13 mouse cellular contexts compared by ENCODE assay signal in the genomic region with DNA sequence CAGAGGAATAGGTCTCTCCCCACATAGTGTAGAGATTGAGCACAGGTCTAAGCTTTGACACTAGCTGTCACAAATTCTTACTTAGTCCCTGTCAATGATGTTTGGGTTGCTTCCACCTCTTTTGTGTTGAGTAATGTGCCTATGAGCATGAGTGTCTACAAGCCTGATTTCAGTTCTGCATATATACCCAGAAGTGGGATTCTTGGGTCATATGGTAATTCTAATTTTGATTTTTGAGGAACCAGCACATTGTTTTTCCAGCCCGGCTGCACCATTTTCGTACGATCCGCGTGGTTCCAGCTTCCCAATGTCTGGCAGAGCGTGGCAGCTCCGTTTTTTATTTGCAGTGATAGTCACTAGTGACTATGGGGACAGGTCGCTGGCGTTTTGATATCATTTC. TPM values are rescaled to one million over a fixed set of nuclear protein-coding genes. Genes with fewer than 3 reads are reported as not detected.
DNase-seq lines count a peak whose midpoint lies in the region; ATAC-seq and TF ChIP-seq lines count a peak whose summit lies in the region.
"Had no signal": no experiment of that assay in that cellular context is flagged by ENCODE, and none has a peak within 500 bp of the region (broad histone marks: within the 10 kb centered on the region; RNA-seq: fewer than 3 reads in every experiment).

No protein-coding gene starts in this region.

- H3K4me1 ChIP-seq in hindbrain, postnatal 0 days (ENCODE audit: insufficient read depth, low read length) = peaks cover 6% of the 10 kb centered on the region; the same call in 1 of the 2 replicates
- H3K4me1 ChIP-seq in hindbrain, embryonic 12.5 days = peaks cover 13% of the 10 kb centered on the region
- peaks cover 4% of the 10 kb centered on the region; the same call in 1 of the 2 replicates for H3K4me1 ChIP-seq in lung, postnatal 0 days (ENCODE audit: insufficient read depth, low read depth, low read length)
- peaks cover 4% of the 10 kb centered on the region; the same call in 1 of the 2 replicates for H3K4me1 ChIP-seq in lung, adult 2 months (ENCODE audit: control insufficient read depth, insufficient read depth, low read length)
- peaks cover 7% of the 10 kb centered on the region; the same call in 1 of the 2 replicates for H3K4me1 ChIP-seq in embryonic facial prominence, embryonic 14.5 days (ENCODE audit: control insufficient read depth, insufficient read depth, low read length)
- peaks cover 26% of the 10 kb centered on the region for H3K4me1 ChIP-seq in forebrain, embryonic 15.5 days

- no peaks in the 10 kb centered on the region for H3K36me3 ChIP-seq in hindbrain, postnatal 0 days (ENCODE audit: insufficient read depth, low read length)
- no peaks in the 10 kb centered on the region for H3K36me3 ChIP-seq in hindbrain, embryonic 12.5 days
- no peaks in the 10 kb centered on the region for H3K36me3 ChIP-seq in lung, postnatal 0 days (ENCODE audit: insufficient read depth, low read length)
- peaks cover 10% of the 10 kb centered on the region for H3K36me3 ChIP-seq in embryonic facial prominence, embryonic 14.5 days (ENCODE audit: control insufficient read depth, insufficient read depth, low read length)
- peaks cover 4% of the 10 kb centered on the region; the same call in 1 of the 2 replicates for H3K36me3 ChIP-seq in macrophage (ENCODE audit: inconsistent target)
- peaks cover 2% of the 10 kb centered on the region; the same call in 1 of the 2 replicates for H3K36me3 ChIP-seq in forebrain, embryonic 15.5 days

- H3K4me2 ChIP-seq in hindbrain, postnatal 0 days (ENCODE audit: low read depth, low read length) = peak overlapping the region; percentile 81; the same call in 1 of the 2 replicates
- no peak overlapping the region for H3K4me2 ChIP-seq in hindbrain, embryonic 12.5 days (replicated peaks)
- no peak overlapping the region for H3K4me2 ChIP-seq in lung, postnatal 0 days (replicated peaks; ENCODE audit: low read depth, low read length)
- H3K4me2 ChIP-seq in embryonic facial prominence, embryonic 14.5 days (ENCODE audit: low read depth, low read length) = peak overlapping the region; percentile 26; the same call in 1 of the 2 replicates
- H3K4me2 ChIP-seq in forebrain, embryonic 15.5 days (replicated peaks) = no peak overlapping the region

- no peak overlapping the region for H3K9ac ChIP-seq in hindbrain, postnatal 0 days (replicated peaks; ENCODE audit: low read length)
- H3K9ac ChIP-seq in hindbrain, embryonic 12.5 days = no peak overlapping the region
- no peak overlapping the region for H3K9ac ChIP-seq in lung, postnatal 0 days (replicated peaks; ENCODE audit: low read depth)
- no peak overlapping the region for H3K9ac ChIP-seq in embryonic facial prominence, embryonic 14.5 days (ENCODE audit: low read depth, low read length)
- no peak overlapping the region for H3K9ac ChIP-seq in forebrain, embryonic 15.5 days (replicated peaks)
- H3K9ac ChIP-seq: limb, embryonic 15.5 days had no signal

- no peak for ATAC-seq in hindbrain, postnatal 0 days
- ATAC-seq in hindbrain, embryonic 12.5 days (ENCODE audit: low FRiP score) = no peak
- ATAC-seq in lung, postnatal 0 days = no peak
- ATAC-seq in embryonic facial prominence, embryonic 14.5 days (ENCODE audit: low read depth) = no peak
- ATAC-seq in forebrain, embryonic 15.5 days (replicated peaks) = no peak

- TF ChIP-seq CTCF in hindbrain, postnatal 0 days (IDR thresholded peaks at IDR 0.05; ENCODE audit: low read depth) = no peak
- no peak for TF ChIP-seq CTCF in lung, postnatal 0 days (IDR thresholded peaks at IDR 0.05)
- no peak for TF ChIP-seq CTCF in lung, adult 2 months (IDR thresholded peaks at IDR 0.05; ENCODE audit: insufficient read depth, low read length)

- no peak for DNase-seq in hindbrain, postnatal 0 days (ENCODE audit: low spot score)
- DNase-seq in lung, postnatal 0 days (ENCODE audit: low spot score) = peak; percentile 39
- DNase-seq in lung, adult 2 months = no peak
- no peak for DNase-seq in embryonic facial prominence, embryonic 14.5 days (ENCODE audit: low spot score)
- DNase-seq in ovary, postnatal 10 days (ENCODE audit: low spot score) = no peak
- DNase-seq: adrenal gland, postnatal 36 days; cerebellum, adult 11 months; kidney, adult 11 months; retina, postnatal 1 day had no signal

- no peaks in the 10 kb centered on the region for H3K27me3 ChIP-seq in hindbrain, postnatal 0 days (ENCODE audit: insufficient read depth, low read length)
- no peaks in the 10 kb centered on the region for H3K27me3 ChIP-seq in hindbrain, embryonic 12.5 days
- no peaks in the 10 kb centered on the region for H3K27me3 ChIP-seq in lung, postnatal 0 days (replicated peaks; ENCODE audit: insufficient read depth, low read length)
- H3K27me3 ChIP-seq in embryonic facial prominence, embryonic 14.5 days (replicated peaks; ENCODE audit: control insufficient read depth, insufficient read depth, low read length) = no peaks in the 10 kb centered on the region
- H3K27me3 ChIP-seq in forebrain, embryonic 15.5 days = no peaks in the 10 kb centered on the region
- H3K27me3 ChIP-seq: limb, embryonic 15.5 days had no signal

- no peak for TF ChIP-seq EP300 in lung, postnatal 0 days (IDR thresholded peaks at IDR 0.05)

- peaks cover 77% of the 10 kb centered on the region for H3K79me2 ChIP-seq in macrophage (ENCODE audit: inconsistent target)

- no peak overlapping the region for H3K4me3 ChIP-seq in hindbrain, postnatal 0 days (ENCODE audit: low read length)
- H3K4me3 ChIP-seq in hindbrain, embryonic 12.5 days = no peak overlapping the region
- H3K4me3 ChIP-seq in lung, postnatal 0 days (ENCODE audit: low read depth, low read length) = no peak overlapping the region
- no peak overlapping the region for H3K4me3 ChIP-seq in lung, adult 2 months (replicated peaks; ENCODE audit: extremely low read depth, low read depth, low read length)
- no peak overlapping the region for H3K4me3 ChIP-seq in embryonic facial prominence, embryonic 14.5 days (ENCODE audit: low read depth, low read length)
- H3K4me3 ChIP-seq in macrophage (ENCODE audit: inconsistent target) = no peak overlapping the region; the same call in 1 of the 2 replicates
- H3K4me3 ChIP-seq in forebrain, embryonic 15.5 days = no peak overlapping the region
- H3K4me3 ChIP-seq: limb, embryonic 15.5 days had no signal

- no peak overlapping the region for H3K27ac ChIP-seq in hindbrain, postnatal 0 days
- no peak overlapping the region for H3K27ac ChIP-seq in hindbrain, embryonic 12.5 days
- H3K27ac ChIP-seq in lung, postnatal 0 days (ENCODE audit: low read length) = no peak overlapping the region
- no peak overlapping the region for H3K27ac ChIP-seq in embryonic facial prominence, embryonic 14.5 days (replicated peaks; ENCODE audit: low read depth, low read length)
- H3K27ac ChIP-seq in macrophage = peak overlapping the region; percentile 83
- H3K27ac ChIP-seq in forebrain, embryonic 15.5 days (replicated peaks) = no peak overlapping the region
- H3K27ac ChIP-seq: limb, embryonic 15.5 days had no signal

- H3K9me3 ChIP-seq in hindbrain, postnatal 0 days (ENCODE audit: low read length) = no peaks in the 10 kb centered on the region
- H3K9me3 ChIP-seq in hindbrain, embryonic 12.5 days (replicated peaks) = no peaks in the 10 kb centered on the region
- no peaks in the 10 kb centered on the region for H3K9me3 ChIP-seq in lung, postnatal 0 days (ENCODE audit: low read length)
- no peaks in the 10 kb centered on the region for H3K9me3 ChIP-seq in embryonic facial prominence, embryonic 14.5 days (ENCODE audit: control insufficient read depth, low read length)
- no peaks in the 10 kb centered on the region for H3K9me3 ChIP-seq in forebrain, embryonic 15.5 days
- H3K9me3 ChIP-seq: limb, embryonic 15.5 days had no signal

- TF ChIP-seq POLR2A in lung, adult 2 months (IDR thresholded peaks at IDR 0.05; ENCODE audit: borderline replicate concordance, extremely low read depth, low read depth, low read length) = no peak

- WGBS in hindbrain, postnatal 0 days = 85% methylated on average over 9 of the region's 9 CpGs
- 90% methylated on average over 9 of the region's 9 CpGs for WGBS in hindbrain, embryonic 12.5 days
- 88% methylated on average over 9 of the region's 9 CpGs for WGBS in lung, postnatal 0 days
- 92% methylated on average over 9 of the region's 9 CpGs for WGBS in lung, adult 2 months
- 91% methylated on average over 9 of the region's 9 CpGs for whole genome bisulfite sequencing in embryonic facial prominence, embryonic 14.5 days
- WGBS in macrophage (ENCODE audit: missing documents) = 34% methylated on average over 9 of the region's 9 CpGs
- 95% methylated on average over 9 of the region's 9 CpGs for WGBS in forebrain, embryonic 15.5 days

RNA-seq across cellular contexts. Expression of a gene that starts 1.9 kb away (rescaled TPM):
- 22.4 and 22.5 TPM in 2 replicates for total RNA-seq in hindbrain, postnatal 0 days (2014; rRNA removed)
- 19.2 and 21.9 TPM in 2 replicates for polyA plus RNA-seq in hindbrain, postnatal 0 days (2015; fragmentation: Nextera tagmentation; extraction: Ambion mirVana)
- polyA plus RNA-seq in hindbrain, embryonic 12.5 days (2016; fragmentation: Nextera tagmentation; extraction: Ambion mirVana) = 12.6 and 13.8 TPM in 2 replicates
- 10.0 and 12.4 TPM in 2 replicates for polyA plus RNA-seq in lung, postnatal 0 days (2015; fragmentation: Nextera tagmentation; extraction: Ambion mirVana)
- 3.7 and 6.1 TPM in 2 replicates for polyA plus RNA-seq in lung, adult 2 months (2012; rRNA removed)
- 12.0 and 13.5 TPM in 2 replicates for polyA plus RNA-seq in embryonic facial prominence, embryonic 14.5 days (2014; fragmentation: Nextera tagmentation; extraction: Ambion mirVana)
- 100 to 1,000 TPM in 4 of 26 experiments, 10 to 100 TPM in 22; 18.1 to 133 (median 45.6) TPM for total RNA-seq in macrophage (2018; cell fraction: chromatin; rRNA removed)
- 10 to 100 TPM in 25 of 26 experiments, 1 to 10 TPM in 1; 10.0 to 52.7 (median 19.8) TPM for total RNA-seq in macrophage (2018; cell fraction: cytosol; rRNA removed)
- 100 to 1,000 TPM in 2 of 26 experiments, 10 to 100 TPM in 24; 15.0 to 122 (median 33.7) TPM for total RNA-seq in macrophage (2018; cell fraction: nucleus; rRNA removed)
- polyA plus RNA-seq in macrophage (2018) = 20.4 to 33.0 TPM (median 25.9 TPM) in 3 replicates
- polyA plus RNA-seq in forebrain, embryonic 15.5 days (2015; fragmentation: Nextera tagmentation; extraction: Ambion mirVana) = 12.9 and 14.4 TPM in 2 replicates

RNA-seq across cellular contexts. Expression of a gene that starts 5.1 kb away (rescaled TPM):
- total RNA-seq in hindbrain, postnatal 0 days (2014; rRNA removed) = 542 and 567 TPM in 2 replicates
- 814 and 865 TPM in 2 replicates for polyA plus RNA-seq in hindbrain, postnatal 0 days (2015; fragmentation: Nextera tagmentation; extraction: Ambion mirVana)
- 1,731 and 1,841 TPM in 2 replicates for polyA plus RNA-seq in hindbrain, embryonic 12.5 days (2016; fragmentation: Nextera tagmentation; extraction: Ambion mirVana)
- polyA plus RNA-seq in lung, postnatal 0 days (2015; fragmentation: Nextera tagmentation; extraction: Ambion mirVana) = 577 and 614 TPM in 2 replicates
- polyA plus RNA-seq in lung, adult 2 months (2012; rRNA removed) = 400 and 437 TPM in 2 replicates
- polyA plus RNA-seq in embryonic facial prominence, embryonic 14.5 days (2014; fragmentation: Nextera tagmentation; extraction: Ambion mirVana) = 1,328 and 1,383 TPM in 2 replicates
- total RNA-seq in macrophage (2018; cell fraction: chromatin; rRNA removed) = 10 to 100 TPM; 20.2 to 78.1 (median 45.3) TPM
- total RNA-seq in macrophage (2018; cell fraction: cytosol; rRNA removed) = 100 to 1,000 TPM; 120 to 200 (median 162) TPM
- 100 to 1,000 TPM in 6 of 26 experiments, 10 to 100 TPM in 20; 39.3 to 168 (median 74.9) TPM for total RNA-seq in macrophage (2018; cell fraction: nucleus; rRNA removed)
- polyA plus RNA-seq in macrophage (2018) = 124 to 262 TPM (median 236 TPM) in 3 replicates
- polyA plus RNA-seq in forebrain, embryonic 15.5 days (2015; fragmentation: Nextera tagmentation; extraction: Ambion mirVana) = 1,422 and 1,532 TPM in 2 replicates

RNA-seq across cellular contexts. Expression of a gene that starts 48.9 kb away (rescaled TPM):
- total RNA-seq in hindbrain, postnatal 0 days (2014; rRNA removed) = 78.9 and 84.2 TPM in 2 replicates
- polyA plus RNA-seq in hindbrain, postnatal 0 days (2015; fragmentation: Nextera tagmentation; extraction: Ambion mirVana) = 108 and 112 TPM in 2 replicates
- polyA plus RNA-seq in hindbrain, embryonic 12.5 days (2016; fragmentation: Nextera tagmentation; extraction: Ambion mirVana) = 97.6 and 98.1 TPM in 2 replicates
- polyA plus RNA-seq in lung, postnatal 0 days (2015; fragmentation: Nextera tagmentation; extraction: Ambion mirVana) = 114 and 122 TPM in 2 replicates
- polyA plus RNA-seq in lung, adult 2 months (2012; rRNA removed) = 19.6 and 31.7 TPM in 2 replicates
- 108 and 112 TPM in 2 replicates for polyA plus RNA-seq in embryonic facial prominence, embryonic 14.5 days (2014; fragmentation: Nextera tagmentation; extraction: Ambion mirVana)
- total RNA-seq in macrophage (2018; cell fraction: chromatin; rRNA removed) = 100 to 1,000 TPM in 25 of 26 experiments, 10 to 100 TPM in 1; 84.2 to 338 (median 182) TPM
- 100 to 1,000 TPM in 25 of 26 experiments, 10 to 100 TPM in 1; 98.0 to 162 (median 137) TPM for total RNA-seq in macrophage (2018; cell fraction: cytosol; rRNA removed)
- total RNA-seq in macrophage (2018; cell fraction: nucleus; rRNA removed) = 100 to 1,000 TPM in 23 of 26 experiments, 10 to 100 TPM in 3; 92.8 to 273 (median 149) TPM
- polyA plus RNA-seq in macrophage (2018) = 132 to 168 TPM (median 156 TPM) in 3 replicates
- 136 and 138 TPM in 2 replicates for polyA plus RNA-seq in forebrain, embryonic 15.5 days (2015; fragmentation: Nextera tagmentation; extraction: Ambion mirVana)

Comparison
In these comparisons a context has a peak if more than half of its experiments do, and no peak if none do; other contexts are left out.
1. H3K4me2 ChIP-seq: peak in hindbrain, postnatal 0 days (single experiment) and embryonic facial prominence, embryonic 14.5 days (single experiment); none in hindbrain, embryonic 12.5 days (single experiment), lung, postnatal 0 days (single experiment) and forebrain, embryonic 15.5 days (single experiment).